9 mouse cellular contexts compared by ENCODE assay signal in the genomic region with DNA sequence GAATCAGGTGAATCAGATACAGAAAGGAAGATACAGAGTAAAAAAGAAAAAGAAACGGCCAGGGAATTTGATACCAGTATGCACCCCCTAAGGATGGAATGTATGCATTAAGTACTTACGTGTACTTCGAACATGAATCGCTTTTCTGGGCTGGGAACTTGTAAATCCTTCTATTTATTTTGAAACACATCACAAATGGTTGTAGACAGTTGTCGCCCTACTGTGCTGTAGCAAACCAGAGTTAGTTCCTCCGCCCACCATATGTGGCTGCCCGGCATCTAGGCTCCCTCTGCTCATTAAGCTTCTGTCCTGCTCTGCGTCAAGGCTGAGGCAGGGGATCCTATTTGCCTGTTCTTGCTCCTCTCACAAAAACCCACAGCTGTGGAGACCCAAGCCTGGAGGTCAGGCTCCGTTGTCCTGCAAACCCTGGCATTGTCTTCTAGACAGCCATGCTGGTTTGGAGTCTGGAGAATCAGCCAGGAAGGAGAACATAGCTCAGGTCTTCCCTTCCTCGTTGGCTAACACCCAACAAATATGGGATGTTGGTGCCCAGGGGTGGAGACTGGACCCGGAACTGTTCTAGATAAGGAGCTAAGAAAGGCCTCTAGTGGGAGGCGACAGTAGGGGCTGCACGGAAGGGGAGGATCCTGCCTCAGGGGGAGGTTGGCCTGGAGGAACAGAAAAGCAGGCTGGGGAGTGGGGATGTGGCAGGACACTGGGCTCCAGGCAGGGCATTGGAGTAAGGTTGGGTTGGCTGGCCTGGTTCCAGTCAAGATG.
A peak's percentile ranks its signal among the peaks of the same experiment; 100 is the strongest.
DNase-seq lines count a peak whose midpoint lies in the region; ATAC-seq and TF ChIP-seq lines count a peak whose summit lies in the region.
"Had no signal": no experiment of that assay in that cellular context is flagged by ENCODE, and none has a peak within 500 bp of the region (broad histone marks: within the 10 kb centered on the region; RNA-seq: fewer than 3 reads in every experiment).

No protein-coding gene starts in this region.

- peak; percentile 47; the same call in 1 of the 2 replicates for ATAC-seq in erythroid progenitor cell, adult 5-6 weeks (replicated peaks; ENCODE audit: low FRiP score, poor library complexity, severe bottlenecking)

- intact Hi-C loops in gastrocnemius, adult 2 months (cut with DNase I) = no loop called here

- H3K27ac ChIP-seq in gastrocnemius, adult 2 months = no peak overlapping the region; the same call in 1 of the 2 replicates

- H3K4me3 ChIP-seq in gastrocnemius, adult 2 months = no peak overlapping the region
- H3K4me3 ChIP-seq: erythroblast, embryonic 14.5 days had no signal

- no peak for TF ChIP-seq CTCF in gastrocnemius, adult 2 months (IDR thresholded peaks at IDR 0.05)

- DNase-seq in gastrocnemius, postnatal 10 days = peak; percentile 19
- DNase-seq in gastrocnemius, adult 2 months = no peak
- DNase-seq in kidney, postnatal 36 days = peak; percentile 38 to 59
- DNase-seq in lung, postnatal 36 days = peak; percentile 77
- DNase-seq in spleen, adult 12 weeks (ENCODE audit: low spot score) = no peak
- no peak for DNase-seq in Muller cell, postnatal 12 days (ENCODE audit: inconsistent ontology term)
- no peak for DNase-seq in layer of hippocampus, postnatal 10 days (ENCODE audit: low spot score in 2 of 2)

Comparison
In these comparisons a context has a peak if more than half of its experiments do, and no peak if none do; other contexts are left out.
1. DNase-seq: peak in gastrocnemius, postnatal 10 days (single experiment), kidney, postnatal 36 days (2 of 2) and lung, postnatal 36 days (single experiment); none in gastrocnemius, adult 2 months (single experiment), spleen, adult 12 weeks (single experiment), Muller cell, postnatal 12 days (single experiment) and layer of hippocampus, postnatal 10 days (0 of 2).